ENCODE assay signal across 7 mouse cellular contexts in the genomic region with DNA sequence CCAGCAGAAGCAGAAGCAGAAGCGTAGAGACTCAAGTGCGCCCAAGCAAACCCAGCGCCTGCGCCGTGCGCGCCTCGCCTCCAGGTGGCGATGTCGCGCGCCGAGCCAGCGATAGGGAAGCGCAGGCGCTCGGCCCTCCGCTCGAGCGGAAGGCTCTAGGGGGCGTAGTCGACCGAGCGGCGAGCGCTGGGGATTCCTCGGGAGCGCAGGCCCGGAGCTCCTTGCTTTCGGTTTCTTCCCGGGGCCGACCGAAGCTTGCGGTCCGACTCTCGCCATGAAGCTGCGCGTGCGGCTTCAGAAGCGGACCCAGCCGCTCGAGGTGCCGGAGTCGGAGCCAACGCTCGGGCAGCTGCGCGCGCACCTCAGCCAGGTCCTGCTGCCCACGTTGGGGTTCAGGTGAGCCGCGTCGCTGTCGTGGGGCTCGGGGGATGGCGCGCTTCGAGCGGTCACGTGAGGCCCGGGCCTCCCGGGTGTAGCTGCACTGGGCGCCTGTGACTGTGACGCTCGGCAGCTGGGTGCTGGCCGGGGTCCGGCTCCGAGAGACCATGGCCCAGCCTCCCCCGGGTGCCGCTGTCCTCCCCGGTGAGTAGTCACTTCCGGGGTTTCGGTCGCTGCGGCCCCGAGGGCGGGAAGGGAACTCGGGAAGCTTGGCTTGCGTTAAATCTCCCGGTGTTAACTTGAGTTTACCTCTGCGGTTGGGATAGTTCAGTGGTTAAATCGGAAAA. TPM values are rescaled to one million over a fixed set of nuclear protein-coding genes. Genes with fewer than 3 reads are reported as not detected.
DNase-seq lines count a peak whose midpoint lies in the region; ATAC-seq and TF ChIP-seq lines count a peak whose summit lies in the region.

Fbxo7 (plus strand) TSS at position 224 of the 725 bp plus-strand sequence.

- peak; percentile 88 for TF ChIP-seq CTCF in kidney, adult 2 months (conservative IDR thresholded peaks at IDR 0.05; ENCODE audit: insufficient read depth, insufficient read length, low read depth, low read length)
- TF ChIP-seq CTCF in spleen, adult 2 months (IDR thresholded peaks at IDR 0.05; ENCODE audit: extremely low read depth, insufficient read depth, insufficient read length, insufficient replicate concordance), result peak; percentile 96

- H3K27ac ChIP-seq in embryonic facial prominence, embryonic 12.5 days, result peak within 1 kb of the TSS; percentile 83
- H3K27ac ChIP-seq in kidney, adult 2 months (ENCODE audit: insufficient read depth, low read depth, low read length), result peak within 1 kb of the TSS; percentile 88
- peak within 1 kb of the TSS; percentile 94 for H3K27ac ChIP-seq in limb, embryonic 12.5 days
- peak within 1 kb of the TSS; percentile 85 for H3K27ac ChIP-seq in midbrain, embryonic 15.5 days
- peak within 1 kb of the TSS; percentile 92 for H3K27ac ChIP-seq in spleen, adult 2 months (ENCODE audit: insufficient read depth, low read length)

- ATAC-seq in embryonic facial prominence, embryonic 12.5 days (ENCODE audit: insufficient number of reproducible peaks, insufficient read depth, low FRiP score, low TSS enrichment), result peak; percentile 92
- ATAC-seq in limb, embryonic 12.5 days (ENCODE audit: insufficient number of reproducible peaks, insufficient read depth, low FRiP score, low TSS enrichment, low read depth), result peak; percentile 94
- peak; percentile 98 for ATAC-seq in midbrain, embryonic 15.5 days (replicated peaks)

- WGBS in embryonic facial prominence, embryonic 12.5 days, result under 1% methylated on average over 82 of the region's 82 CpGs
- under 1% methylated on average over 82 of the region's 82 CpGs for whole genome bisulfite sequencing in kidney, adult 2 months
- WGBS in limb, embryonic 12.5 days, result under 1% methylated on average over 76 of the region's 82 CpGs
- 0% methylated on average over 81 of the region's 82 CpGs for WGBS in midbrain, embryonic 15.5 days
- WGBS in spleen, adult 2 months, result under 1% methylated on average over 82 of the region's 82 CpGs

- H3K9ac ChIP-seq in embryonic facial prominence, embryonic 12.5 days, result peak within 1 kb of the TSS; percentile 82
- H3K9ac ChIP-seq in limb, embryonic 12.5 days (replicated peaks), result peak within 1 kb of the TSS; percentile 83
- H3K9ac ChIP-seq in midbrain, embryonic 15.5 days, result peak within 1 kb of the TSS; percentile 63

- H3K4me2 ChIP-seq in embryonic facial prominence, embryonic 12.5 days (replicated peaks), result peak within 1 kb of the TSS; percentile 68
- peak within 1 kb of the TSS; percentile 74 for H3K4me2 ChIP-seq in limb, embryonic 12.5 days
- H3K4me2 ChIP-seq in midbrain, embryonic 15.5 days, result peak within 1 kb of the TSS; percentile 69

- no peak for TF ChIP-seq POLR2A in kidney, adult 2 months (IDR thresholded peaks at IDR 0.05; ENCODE audit: low read depth, low read length)
- peak; percentile 6; the same call in 1 of the 2 replicates for TF ChIP-seq POLR2A in spleen, adult 2 months (IDR thresholded peaks at IDR 0.05; ENCODE audit: low read depth, low read length)

- no peaks in the 10 kb centered on the region for H3K9me3 ChIP-seq in embryonic facial prominence, embryonic 12.5 days
- no peaks in the 10 kb centered on the region for H3K9me3 ChIP-seq in limb, embryonic 12.5 days
- no peaks in the 10 kb centered on the region for H3K9me3 ChIP-seq in midbrain, embryonic 15.5 days

- peak; percentile 92 for DNase-seq in adrenal gland, postnatal 25 days
- peak; percentile 90 to 92 for DNase-seq in heart, adult 18-20 months
- peak; percentile 94 for DNase-seq in kidney, adult 2 months
- peak; percentile 72 to 77 for DNase-seq in spleen, adult 2 months (ENCODE audit: low read depth in 1 of 2, low spot score in 2 of 2)

- H3K4me1 ChIP-seq in embryonic facial prominence, embryonic 12.5 days, result 0 out of 2 replicates have a peak, but pooled peaks cover 5% of the 10 kb centered on the region
- H3K4me1 ChIP-seq in kidney, adult 2 months (ENCODE audit: control insufficient read depth, insufficient read depth, low read length), result peaks cover 5% of the 10 kb centered on the region; the same call in 1 of the 2 replicates
- H3K4me1 ChIP-seq in limb, embryonic 12.5 days (replicated peaks), result peaks cover 11% of the 10 kb centered on the region
- H3K4me1 ChIP-seq in midbrain, embryonic 15.5 days, result peaks cover 7% of the 10 kb centered on the region
- H3K4me1 ChIP-seq in spleen, adult 2 months (ENCODE audit: control insufficient read depth, insufficient read depth, insufficient read length), result no peaks in the 10 kb centered on the region

- H3K27me3 ChIP-seq in embryonic facial prominence, embryonic 12.5 days, result no peaks in the 10 kb centered on the region
- H3K27me3 ChIP-seq in kidney, adult 2 months (replicated peaks; ENCODE audit: control insufficient read depth, insufficient read depth, low read length), result no peaks in the 10 kb centered on the region
- H3K27me3 ChIP-seq in limb, embryonic 12.5 days, result no peaks in the 10 kb centered on the region
- H3K27me3 ChIP-seq in midbrain, embryonic 15.5 days (replicated peaks), result 0 out of 2 replicates have a peak, but pooled peaks cover 3% of the 10 kb centered on the region
- H3K27me3 ChIP-seq in spleen, adult 2 months (ENCODE audit: control insufficient read depth, insufficient read depth, low read length), result no peaks in the 10 kb centered on the region

- H3K4me3 ChIP-seq in embryonic facial prominence, embryonic 12.5 days, result peak within 1 kb of the TSS; percentile 91
- peak within 1 kb of the TSS; percentile 69 for H3K4me3 ChIP-seq in kidney, adult 2 months (ENCODE audit: insufficient read depth, low read depth, low read length)
- H3K4me3 ChIP-seq in limb, embryonic 12.5 days (replicated peaks), result peak within 1 kb of the TSS; percentile 88
- peak within 1 kb of the TSS; percentile 75 for H3K4me3 ChIP-seq in midbrain, embryonic 15.5 days
- H3K4me3 ChIP-seq in spleen, adult 2 months (ENCODE audit: extremely low read depth, insufficient read depth, insufficient read length), result peak within 1 kb of the TSS; percentile 88

- peaks cover 5% of the 10 kb centered on the region; the same call in 1 of the 2 replicates for H3K36me3 ChIP-seq in embryonic facial prominence, embryonic 12.5 days
- H3K36me3 ChIP-seq in kidney, adult 2 months (ENCODE audit: control insufficient read depth, insufficient read depth, low read length), result no peaks in the 10 kb centered on the region
- peaks cover 6% of the 10 kb centered on the region; the same call in 1 of the 2 replicates for H3K36me3 ChIP-seq in limb, embryonic 12.5 days
- no peaks in the 10 kb centered on the region for H3K36me3 ChIP-seq in midbrain, embryonic 15.5 days (replicated peaks)
- peaks cover 5% of the 10 kb centered on the region; the same call in 1 of the 2 replicates for H3K36me3 ChIP-seq in spleen, adult 2 months (ENCODE audit: control insufficient read depth, insufficient read depth, low read length)

RNA-seq across cellular contexts. Expression of gene Fbxo7, which starts in this region (rescaled TPM):
- 25.2 and 32.5 TPM in 2 replicates for total RNA-seq in adrenal gland, postnatal 25 days (2021)
- polyA plus RNA-seq in embryonic facial prominence, embryonic 12.5 days (2016; fragmentation: Nextera tagmentation; extraction: Ambion mirVana), result 25.0 and 27.9 TPM in 2 replicates
- total RNA-seq in heart, adult 18-20 months (2021), result 10 to 100 TPM; 14.4 to 17.9 TPM
- polyA plus RNA-seq in kidney, adult 2 months (2012; rRNA removed), result 81.5 and 81.6 TPM in 2 replicates
- 24.3 and 25.9 TPM in 2 replicates for polyA plus RNA-seq in limb, embryonic 12.5 days (2016; fragmentation: Nextera tagmentation; extraction: Ambion mirVana)
- 18.8 TPM in 2 replicates for polyA plus RNA-seq in midbrain, embryonic 15.5 days (2015; fragmentation: Nextera tagmentation; extraction: Ambion mirVana)
- 26.2 and 28.4 TPM in 2 replicates for polyA plus RNA-seq in spleen, adult 2 months (2012; rRNA removed)

Comparison
In these comparisons a context has a peak if more than half of its experiments do, and no peak if none do; other contexts are left out.
1. Peak in every context shown above with its lines: DNase-seq, ATAC-seq, H3K4me3 ChIP-seq and H3K27ac ChIP-seq.